Mouse (Mus musculus) small intestine, adult 2 months (tissue): Measurements from ENCODE around the gene Tmem215.

Source experiments
- CTCF ChIP-seq: fragments of 200-500 bp; IDR thresholded peaks from 2 replicates; pipeline ENCODE4 v1.5.1; 2012; ENCODE audit warnings: low read depth, mild to moderate bottlenecking, control low read depth, inconsistent platforms, low read length, moderate library complexity, mixed read lengths; ENCODE audit not compliant: insufficient replicate concordance, insufficient read length; ENCODE audit errors: extremely low read depth
- POLR2A ChIP-seq: fragments of 200-500 bp; IDR thresholded peaks from 2 replicates; pipeline ENCODE4 v1.6.1; 2012; ENCODE audit warnings: low read depth, mild to moderate bottlenecking, control low read depth, inconsistent platforms, low read length, moderate library complexity

DNA sequence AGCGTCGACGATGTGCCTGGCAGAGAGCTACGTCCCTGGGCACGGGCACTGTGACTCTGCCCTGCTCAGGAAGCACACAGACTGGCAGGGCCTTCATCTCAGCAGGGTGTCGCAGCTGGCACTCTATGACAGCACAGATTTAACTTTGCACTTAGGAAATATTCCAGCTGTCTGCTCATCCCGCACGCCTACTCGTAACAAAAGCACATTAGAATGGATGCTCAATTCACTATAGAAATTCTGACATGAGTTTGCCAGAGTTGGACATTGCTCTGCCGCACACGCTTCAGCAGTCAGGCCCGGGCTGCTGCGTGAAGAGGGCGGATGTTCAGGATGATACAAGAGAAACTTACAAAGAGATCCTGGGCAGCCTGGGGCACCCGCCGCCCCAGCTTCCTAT is 37.6 kb downstream of the Tmem215 start:
- TF ChIP-seq POLR2A = no peak
- TF ChIP-seq CTCF = no peak
